Mouse (Mus musculus) heart, postnatal 10 days (tissue): ENCODE measurements at regions not wholly inside any gene's neighbourhood (a gene's known extent, or its start where the extent isn't known, plus 50 kb on each side); places are given as distances from the start of the nearest gene placed in this dataset.

Experiments
- DNase-seq, 2 experiments: peaks; one replicate each; pipeline ENCODE4 v3.0.0; 2021
- intact Hi-C: fragments of 180-260 bp; cut with DNase I; formaldehyde crosslinking; loops from one replicate; pipeline ENCODE4 v1.15.1; 2025

GRCm38 (mm10) chr8:87417466-87417865 is 54.9 kb downstream of the Cbln1 start:
- no peak for DNase-seq
- intact Hi-C loops, result no loop called here

- intact Hi-C loops, result no loop called here
- no peak for DNase-seq
Observed at GRCm38 (mm10) chr8:87415051-87415630, 57.3 kb downstream of the Cbln1 start.

DNA sequence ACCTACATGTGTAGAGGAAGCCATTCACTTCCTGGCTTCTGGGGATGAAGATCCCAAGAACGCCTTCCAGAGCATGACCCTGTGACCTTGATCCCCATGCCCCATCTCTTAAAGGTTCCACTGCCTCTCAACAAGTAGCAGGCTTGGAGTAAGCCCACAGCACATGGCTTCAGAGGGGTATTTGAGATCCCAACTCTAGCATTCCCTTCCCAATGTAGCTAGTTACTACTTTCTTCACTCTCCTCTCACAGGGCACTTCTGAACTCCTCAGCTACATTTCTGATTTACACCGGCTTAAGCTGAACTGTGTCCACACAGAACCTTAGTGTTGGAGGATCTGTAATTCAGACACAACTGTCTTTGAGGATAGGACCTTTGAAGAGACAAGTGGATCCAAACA is 83.4 kb downstream of the Cbln1 start:
- intact Hi-C loops, result no loop called here
- no peak for DNase-seq

DNA sequence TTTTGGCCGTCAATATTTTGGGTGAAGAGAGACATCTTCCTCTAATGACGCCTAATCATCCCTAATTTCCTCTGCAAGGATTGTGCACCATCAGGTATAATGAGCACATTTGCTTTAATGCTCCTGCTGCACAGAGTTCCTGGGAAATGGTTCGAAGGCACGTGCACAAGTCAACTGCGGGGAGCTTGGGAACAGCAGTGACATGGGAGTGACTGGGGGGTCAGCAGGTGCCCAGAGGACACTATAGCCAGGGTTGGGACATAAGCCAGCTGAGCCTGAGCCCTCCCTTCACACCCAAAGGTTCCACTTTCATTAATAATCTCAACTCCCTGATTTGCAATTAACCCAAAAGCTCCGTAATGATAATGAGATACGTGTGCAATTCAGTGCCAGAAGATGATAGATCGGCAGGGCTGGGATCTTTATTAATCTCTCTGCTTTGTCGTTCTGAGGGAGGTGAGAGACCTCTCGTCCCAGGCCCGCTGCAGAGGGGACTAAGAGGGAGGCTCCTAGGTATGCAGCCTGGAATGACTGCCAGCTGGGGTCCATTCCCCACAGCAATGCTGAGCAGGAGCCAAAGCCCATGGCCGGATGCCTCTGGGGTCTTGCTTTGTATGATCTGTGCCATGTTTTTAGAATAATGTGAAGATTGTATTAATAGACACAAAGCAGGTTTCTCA is 88.7 kb downstream of the Cbln1 start:
- intact Hi-C loops, result no loop called here
- no peak for DNase-seq

GRCm38 (mm10) chr8:87382311-87382710 is 90.1 kb downstream of the Cbln1 start:
- no peak for DNase-seq
- intact Hi-C loops, result no loop called here

DNA sequence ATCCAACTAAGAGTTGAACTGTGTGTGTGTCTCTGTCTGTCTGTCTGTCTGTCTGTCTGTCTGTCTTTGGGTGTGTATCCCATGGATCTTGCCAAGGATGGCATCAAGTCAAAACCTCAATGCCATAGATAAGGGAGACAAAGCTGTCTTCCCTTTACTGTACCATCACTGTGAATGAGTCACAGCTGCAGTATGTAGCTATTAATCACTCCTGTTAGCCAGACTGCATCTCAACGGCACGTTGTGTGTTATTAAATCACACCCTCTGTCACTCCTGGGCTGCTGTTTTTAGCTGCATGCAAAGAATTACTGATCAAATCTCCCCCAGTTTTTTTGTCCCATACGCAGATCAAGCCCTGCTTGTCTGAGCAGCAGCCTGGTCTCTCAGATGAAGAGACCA is 91.6 kb downstream of the Cbln1 start:
- intact Hi-C loops, result no loop called here

GRCm38 (mm10) chr8:87379296-87379695 is 93.1 kb downstream of the Cbln1 start:
- intact Hi-C loops, result no loop called here
- no peak for DNase-seq

More for the DNA sequence above, 91.6 kb downstream of the Cbln1 start:
- DNase-seq, result no peak

- intact Hi-C loops, result no loop called here
- DNase-seq, result no peak
Observed at GRCm38 (mm10) chr8:87374044-87374443, 98.4 kb downstream of the Cbln1 start.

DNA sequence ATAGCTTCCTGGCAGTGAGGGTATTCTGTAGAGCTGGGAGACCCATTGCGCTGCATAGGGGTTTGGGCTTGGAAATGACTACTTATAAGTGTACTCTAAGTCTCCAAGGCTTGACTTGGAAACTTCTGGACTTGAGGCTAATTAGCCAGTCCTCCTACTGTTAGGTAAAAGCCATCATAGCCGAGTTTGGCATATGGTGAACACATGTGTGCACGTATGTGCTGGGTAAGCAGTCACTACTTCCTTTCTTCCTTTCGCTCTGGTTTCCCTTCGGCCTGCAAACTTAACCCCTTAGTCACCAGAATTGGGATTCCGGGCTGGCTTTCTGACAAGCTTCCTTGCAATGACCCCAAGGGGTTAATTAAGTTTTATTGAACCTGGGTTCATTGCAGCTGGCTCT is 98.9 kb downstream of the Cbln1 start:
- no peak for DNase-seq
- intact Hi-C loops, result no loop called here

DNA sequence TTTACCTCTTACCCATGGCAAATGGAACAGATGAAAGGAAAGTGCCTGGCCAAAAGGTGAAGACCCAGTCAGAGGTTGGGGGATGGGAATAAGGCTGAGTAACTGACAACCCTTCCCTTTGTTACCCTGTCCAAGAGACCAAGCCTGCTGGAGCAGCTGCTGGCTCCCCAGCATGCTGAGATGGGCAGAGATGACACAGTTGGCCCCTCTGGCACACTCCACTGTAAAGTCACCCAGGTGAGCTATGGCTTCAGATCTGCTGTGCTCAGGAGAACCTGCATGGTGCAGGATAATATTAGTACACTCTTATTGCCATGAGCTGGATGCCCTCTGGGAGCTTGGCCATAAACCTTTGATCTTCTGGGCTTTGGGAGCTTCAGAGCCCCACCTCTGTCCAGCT is 100.3 kb downstream of the Cbln1 start:
- intact Hi-C loops, result no loop called here
- no peak for DNase-seq

DNA sequence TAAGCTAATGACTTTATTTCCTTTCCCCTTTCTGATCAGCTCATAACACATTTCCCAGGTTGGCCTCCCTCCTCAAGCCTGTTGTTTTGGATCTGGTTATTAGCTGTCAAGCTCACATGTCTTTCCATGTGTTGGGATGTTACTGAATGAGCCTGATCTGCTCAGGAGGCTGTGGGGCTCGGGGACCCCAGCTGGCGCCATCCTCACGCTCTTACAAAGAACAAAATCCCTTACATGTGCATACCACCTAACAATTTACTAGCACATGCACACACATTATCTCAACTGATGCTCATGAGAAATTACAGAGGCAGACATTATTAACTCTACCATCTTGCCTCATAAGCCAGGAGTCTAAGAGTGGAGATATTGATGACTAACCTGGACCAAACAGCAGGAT is 102.2 kb downstream of the Cbln1 start:
- no peak for DNase-seq
- intact Hi-C loops, result no loop called here

DNA sequence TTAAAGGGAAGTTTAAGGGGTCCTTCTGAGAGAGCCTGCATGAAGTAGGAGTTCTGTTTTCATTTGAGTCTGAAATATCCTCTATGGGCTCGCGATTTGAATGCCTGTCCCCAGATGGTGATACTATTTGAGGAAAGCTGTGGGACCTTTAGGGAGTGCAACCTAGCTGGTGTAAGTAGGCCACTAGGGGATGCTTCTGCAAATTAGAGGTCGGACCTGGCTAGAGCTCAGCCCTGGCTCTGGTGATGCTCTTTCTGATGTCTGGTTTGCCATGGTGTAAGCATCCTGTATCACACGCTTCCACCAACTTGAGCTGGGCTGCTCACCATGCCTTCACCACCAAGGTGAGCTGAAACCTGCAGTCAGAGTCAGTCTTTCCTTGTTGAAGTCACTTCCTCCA is 121.9 kb downstream of the Cbln1 start:
- intact Hi-C loops, result no loop called here
- no peak for DNase-seq

GRCm38 (mm10) chr8:87349781-87350181 is 122.6 kb downstream of the Cbln1 start:
- DNase-seq, result peak; percentile 1 to 3
- intact Hi-C loops, result no loop called here

- DNase-seq, result no peak
- intact Hi-C loops, result no loop called here
Observed at GRCm38 (mm10) chr8:87329371-87329770, 143.0 kb downstream of the Cbln1 start.

DNA sequence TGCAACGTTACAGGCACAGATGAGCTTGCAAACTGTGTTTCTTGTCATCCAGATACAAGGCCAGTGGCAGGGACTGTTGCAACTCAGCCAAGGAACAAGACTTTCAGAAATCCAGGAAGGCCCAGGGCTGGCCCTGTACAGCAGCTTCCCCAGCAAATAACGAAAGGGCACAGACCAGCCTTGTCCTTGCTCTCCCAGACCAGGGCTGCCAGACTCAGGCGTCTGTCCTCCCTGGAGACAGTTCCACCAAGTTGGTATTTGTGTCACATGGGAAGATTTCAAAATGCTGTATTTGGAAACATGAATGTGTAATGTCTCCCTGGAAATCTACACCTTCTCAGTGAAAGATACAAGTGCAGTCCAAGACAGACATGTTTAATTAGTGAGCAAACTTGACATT is 157.8 kb downstream of the Cbln1 start:
- DNase-seq, result no peak
- intact Hi-C loops, result no loop called here

DNA sequence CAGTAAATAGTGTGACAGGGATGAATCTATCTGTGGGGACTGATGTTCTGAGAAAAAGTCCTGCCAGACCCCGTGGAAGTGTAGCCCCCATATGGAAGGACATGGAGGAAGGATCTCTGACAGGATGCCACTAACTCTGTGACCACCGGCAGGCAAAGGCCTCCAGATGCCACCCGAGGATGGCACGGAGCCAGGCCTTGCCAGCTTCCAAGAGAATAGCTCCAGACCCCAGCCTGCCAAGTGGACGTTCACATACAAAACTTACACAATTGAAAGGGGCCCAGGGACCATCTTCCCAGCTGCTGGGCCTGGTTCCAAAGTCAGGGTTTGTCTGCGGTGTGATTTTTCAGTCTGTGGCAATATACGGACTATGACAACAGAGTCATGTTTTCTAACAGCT is 161.1 kb downstream of the Cbln1 start:
- intact Hi-C loops, result no loop called here
- peak in 1 of 2 experiments; percentile 1 for DNase-seq

DNA sequence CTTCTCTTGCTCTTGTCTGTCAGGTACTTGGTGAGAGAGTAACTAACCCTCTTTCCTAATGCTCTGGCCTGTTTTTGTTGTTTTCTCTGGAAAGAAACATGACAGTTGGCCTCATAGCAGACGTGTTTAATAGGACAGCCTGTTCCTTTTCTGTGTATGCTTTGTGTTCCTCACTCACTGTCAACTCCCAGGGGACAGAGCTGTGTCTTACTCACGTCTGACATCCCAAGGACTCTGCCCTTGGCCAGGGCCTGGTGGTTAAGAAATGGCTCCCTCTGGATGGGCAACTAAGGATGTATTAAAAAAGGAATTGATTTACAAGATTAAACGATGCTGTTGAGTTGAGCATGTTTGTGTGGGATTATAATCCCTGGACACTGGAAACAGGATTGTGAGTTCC is 164.1 kb downstream of the Cbln1 start:
- no peak for DNase-seq
- intact Hi-C loops, result no loop called here

DNA sequence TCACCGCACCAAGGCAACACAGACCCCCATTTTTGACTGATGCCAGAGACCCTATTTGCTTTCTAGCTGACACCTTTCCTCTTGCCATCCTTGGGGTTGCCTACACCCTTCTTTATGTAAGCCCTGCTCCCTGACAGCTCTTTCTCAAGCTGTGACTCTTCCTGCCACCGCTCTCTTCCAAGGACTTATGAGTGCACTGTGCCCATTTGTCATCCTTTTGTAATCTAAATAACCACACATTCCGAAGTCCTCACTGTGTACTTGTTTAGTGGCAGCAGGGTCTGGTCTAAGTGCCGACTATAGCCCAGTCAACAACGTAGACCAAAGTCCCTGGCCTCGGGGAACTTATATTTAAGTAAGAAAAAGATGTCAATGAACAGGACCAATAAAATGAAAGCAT is 167.4 kb downstream of the Cbln1 start:
- intact Hi-C loops, result no loop called here
- no peak for DNase-seq

DNA sequence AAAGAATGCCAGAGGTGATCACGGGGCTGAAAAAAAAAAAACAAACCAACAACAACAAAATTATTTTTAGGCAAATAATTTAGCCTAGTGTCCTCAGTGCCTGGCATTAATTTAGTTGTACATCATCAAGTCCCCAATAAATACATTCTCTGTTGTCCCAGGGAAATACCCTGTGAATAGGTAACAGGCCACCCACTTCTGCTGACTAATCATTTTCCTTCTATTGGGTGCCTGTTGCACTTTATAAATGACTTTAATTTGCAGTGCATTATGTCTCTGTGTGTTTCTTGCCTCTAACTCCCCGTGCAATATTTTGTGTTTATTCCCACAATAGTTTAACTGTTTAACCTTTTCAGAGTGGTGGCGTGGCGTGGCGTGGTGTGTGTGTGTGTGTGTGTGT is 168.9 kb downstream of the Cbln1 start:
- no peak for DNase-seq
- intact Hi-C loops, result no loop called here

DNA sequence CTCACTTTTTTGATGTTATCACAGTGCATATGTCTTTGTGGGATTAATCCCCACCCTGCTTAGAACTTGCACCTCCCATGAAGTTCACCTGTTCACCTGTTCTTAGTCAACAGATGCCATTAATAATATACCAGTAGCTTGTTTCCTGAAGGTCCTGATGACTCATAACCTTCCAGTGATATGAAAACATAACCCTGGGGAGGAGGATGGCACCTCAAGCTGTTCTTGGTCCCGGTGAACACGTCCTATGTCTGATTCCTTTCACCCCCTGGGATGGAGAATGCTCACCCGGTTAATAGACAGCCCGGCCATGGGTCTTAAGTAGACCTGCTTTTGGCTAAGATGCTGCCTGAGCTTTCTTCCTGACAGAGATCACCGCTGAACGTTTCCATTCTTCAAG is 174.6 kb downstream of the Cbln1 start:
- no peak for DNase-seq
- intact Hi-C loops, result no loop called here

DNA sequence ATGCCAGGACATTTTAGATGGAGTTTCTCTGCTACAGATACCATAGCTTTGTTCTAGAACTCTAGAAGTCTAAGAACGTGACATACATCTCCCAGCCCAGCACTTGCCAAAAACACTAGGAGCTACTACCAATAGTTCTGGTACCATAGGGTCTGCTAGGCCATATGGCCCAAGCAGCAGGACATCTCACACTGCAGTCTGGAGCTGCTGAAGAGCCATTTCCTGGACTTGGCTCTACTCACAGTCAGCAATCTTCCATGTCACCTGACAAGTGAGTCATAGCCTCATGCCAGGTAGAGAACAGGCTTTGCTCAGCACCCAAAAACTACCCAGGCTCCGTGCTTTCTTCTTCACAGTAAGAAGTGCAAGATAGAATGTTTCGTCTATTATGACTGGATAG is 175.1 kb downstream of the Cbln1 start:
- intact Hi-C loops, result no loop called here
- DNase-seq, result no peak

GRCm38 (mm10) chr8:87286059-87286458 is 186.3 kb downstream of the Cbln1 start:
- DNase-seq, result no peak
- intact Hi-C loops, result no loop called here

- no peak for DNase-seq
- intact Hi-C loops, result no loop called here
Observed at GRCm38 (mm10) chr8:87284356-87284755, 188.1 kb downstream of the Cbln1 start.
